Mouse (Mus musculus) kidney, embryonic 16.5 days (tissue): ENCODE results near the gene Zhx3. TPM values are rescaled to one million over a fixed set of nuclear protein-coding genes. Genes with fewer than 3 reads are reported as not detected.

Source experiments
- ATAC-seq: fragments of 200-750 bp; cut with Nextera tagmentation; 2 replicates; pipeline ENCODE4 v1.8.0; 2017; ENCODE audit warnings: moderate TSS enrichment; ENCODE audit not compliant: low FRiP score, low TSS enrichment
- H3K27ac ChIP-seq: fragments of 300-500 bp; sonication (generic); 2 replicates; pipeline ENCODE4 v1.5.1; 2014; ENCODE audit warnings: low read length
- H3K27me3 ChIP-seq: fragments of 300-500 bp; sonication (generic); 2 replicates; pipeline ENCODE4 v1.6.1; 2014; ENCODE audit warnings: low read length, control low read depth, mixed read lengths; ENCODE audit not compliant: insufficient read depth
- H3K36me3 ChIP-seq: fragments of 300-500 bp; sonication (generic); 2 replicates; pipeline ENCODE4 v1.6.1; 2014; ENCODE audit warnings: low read length, control low read depth, mixed read lengths; ENCODE audit not compliant: insufficient read depth
- H3K4me1 ChIP-seq: fragments of 300-500 bp; sonication (generic); 2 replicates; pipeline ENCODE4 v1.6.1; 2014; ENCODE audit warnings: low read length, control low read depth, mixed read lengths; ENCODE audit not compliant: insufficient read depth
- H3K4me2 ChIP-seq: fragments of 300-500 bp; sonication (generic); replicated peaks from 2 replicates; pipeline ENCODE4 v1.6.1; 2014; ENCODE audit warnings: low read depth, low read length
- H3K4me3 ChIP-seq: fragments of 300-500 bp; sonication (generic); 2 replicates; pipeline ENCODE4 v1.5.1; 2014; ENCODE audit warnings: mild to moderate bottlenecking, low read length
- H3K9ac ChIP-seq: fragments of 300-500 bp; sonication (generic); replicated peaks from 2 replicates; pipeline ENCODE4 v1.6.1; 2014; ENCODE audit warnings: low read length
- H3K9me3 ChIP-seq: fragments of 300-500 bp; sonication (generic); 2 replicates; pipeline ENCODE4 v1.6.1; 2016; ENCODE audit warnings: low read length, control low read depth
- WGBS: fragments of 180-500 bp; shearing (Covaris S2); extraction: QIAGEN DNeasy Blood & Tissue Kit; methylation state at CpG from one replicate; pipeline ENCODE4 v1.1.7; 2014; 5-methylcytosine and 5-hydroxymethylcytosine counted together
- polyA plus RNA-seq: library from polyadenylated mRNA; unstranded; fragments of >200 nt; fragmentation: Nextera tagmentation; extraction: Ambion mirVana; gene quantifications from 2 replicates; pipeline ENCODE4 v1.2.1, GENCODE M21; 2015

The Zhx3 gene
- polyA plus RNA-seq, 1 experiment from 2014 or later: 15.6 TPM

DNA sequence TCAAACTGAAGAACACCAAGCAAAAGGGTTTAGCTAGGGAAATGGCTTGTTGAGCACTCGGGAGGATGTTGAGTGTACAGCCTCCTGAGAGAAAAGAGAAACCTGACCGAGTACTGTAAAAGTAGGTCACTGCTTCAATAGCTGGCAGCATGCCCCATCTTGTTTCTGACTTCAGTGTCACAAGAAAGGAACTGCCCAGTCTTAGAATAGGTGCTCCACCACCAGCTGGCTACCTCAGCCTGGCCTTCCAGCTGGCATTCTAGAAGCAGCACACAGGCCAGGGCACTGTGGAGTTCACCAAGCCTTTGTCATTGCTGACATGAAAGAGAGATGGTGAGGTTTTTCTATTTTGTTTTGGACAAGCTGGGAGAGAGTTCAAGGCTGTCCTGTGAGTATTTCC is 75.8 kb downstream of the Zhx3 start:
- Histone ChIP-seq H3K9me3 (no peaks in the 10 kb centered on the region), H3K4me3 (no peak overlapping the region), H3K4me1 (no peaks in the 10 kb centered on the region), H3K4me2 (no peak overlapping the region), H3K27me3 (no peaks in the 10 kb centered on the region), H3K27ac (no peak overlapping the region), H3K9ac (no peak overlapping the region), H3K36me3 (no peaks in the 10 kb centered on the region)
- WGBS: 80% methylated on average over 2 of the region's 2 CpGs
- no peak for ATAC-seq

DNA sequence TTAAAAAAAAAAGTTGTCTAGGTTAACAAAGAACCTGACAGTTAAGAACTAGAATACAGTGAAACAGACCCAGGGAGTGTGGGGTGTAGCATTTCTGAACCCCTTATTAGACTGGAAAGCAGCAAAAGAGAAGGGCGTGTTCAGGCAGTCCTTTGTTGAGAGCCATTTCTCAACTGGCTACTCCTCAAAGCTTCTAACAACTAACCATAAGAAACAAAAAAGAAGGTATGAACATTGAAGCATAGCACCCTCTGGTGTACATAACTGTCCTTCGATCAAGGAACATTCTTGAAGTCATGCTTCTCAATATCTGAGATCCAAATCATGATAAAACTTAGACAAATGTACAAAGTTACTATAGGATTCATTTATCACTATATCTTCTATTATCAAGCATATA is 79.7 kb downstream of the Zhx3 start:
- H3K27ac ChIP-seq: no peak overlapping the region
- H3K9me3 ChIP-seq: no peaks in the 10 kb centered on the region
- H3K36me3 ChIP-seq: no peaks in the 10 kb centered on the region
- 68% methylated on average over 2 of the region's 2 CpGs for whole genome bisulfite sequencing
- no peak overlapping the region for H3K4me2 ChIP-seq
- H3K4me1 ChIP-seq: no peaks in the 10 kb centered on the region
- H3K9ac ChIP-seq: no peak overlapping the region
- no peaks in the 10 kb centered on the region for H3K27me3 ChIP-seq
- ATAC-seq: no peak
- no peak overlapping the region for H3K4me3 ChIP-seq

DNA sequence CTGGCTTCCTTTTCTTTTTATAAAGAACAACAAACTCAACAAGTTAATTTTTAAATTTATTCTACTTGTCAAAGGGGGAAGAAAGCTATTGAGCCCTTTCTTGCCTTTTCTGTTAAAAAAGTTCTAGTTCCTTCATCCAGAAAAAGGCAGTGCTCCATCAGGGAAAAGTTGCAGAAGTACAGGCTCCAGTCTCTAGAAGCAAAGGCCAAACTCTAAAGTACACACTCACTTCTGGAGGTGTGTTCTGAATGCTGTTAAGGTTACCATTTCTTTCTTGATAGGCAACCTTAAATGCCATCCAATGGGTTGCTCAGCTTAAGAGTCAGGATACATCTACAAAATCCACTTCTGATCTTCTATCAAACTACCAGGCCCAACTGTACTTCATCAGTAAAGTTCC is 83.1 kb downstream of the Zhx3 start:
- Histone ChIP-seq H3K36me3 (no peaks in the 10 kb centered on the region), H3K4me1 (no peaks in the 10 kb centered on the region), H3K9ac (no peak overlapping the region), H3K9me3 (no peaks in the 10 kb centered on the region), H3K4me2 (no peak overlapping the region), H3K27ac (no peak overlapping the region), H3K27me3 (no peaks in the 10 kb centered on the region), H3K4me3 (no peak overlapping the region)
- ATAC-seq: no peak

DNA sequence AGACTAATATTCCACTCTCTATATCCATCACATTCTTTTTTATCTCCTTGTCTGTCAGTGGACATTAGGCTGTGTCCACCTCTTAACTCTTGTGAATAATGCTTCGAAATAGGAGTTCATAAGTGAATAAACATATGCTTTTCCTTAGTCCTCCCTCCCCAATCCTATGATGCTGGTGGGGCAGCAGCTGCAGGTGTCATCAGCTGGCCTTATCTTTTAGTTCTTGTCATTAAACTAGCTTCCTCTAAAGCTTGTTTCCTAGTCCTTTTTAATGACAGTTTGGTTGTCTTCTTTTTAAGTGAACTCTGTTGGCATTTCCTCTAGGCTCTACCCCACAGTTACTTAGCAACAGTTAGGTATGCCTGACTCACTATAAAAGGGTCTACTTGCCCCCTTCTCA is 83.8 kb downstream of the Zhx3 start:
- no peaks in the 10 kb centered on the region for H3K9me3 ChIP-seq
- 79% methylated on average over 1 of the region's 1 CpGs for WGBS
- H3K27me3 ChIP-seq: no peaks in the 10 kb centered on the region
- no peak overlapping the region for H3K27ac ChIP-seq
- H3K36me3 ChIP-seq: no peaks in the 10 kb centered on the region
- ATAC-seq: no peak
- no peaks in the 10 kb centered on the region for H3K4me1 ChIP-seq
- H3K4me2 ChIP-seq: no peak overlapping the region
- H3K9ac ChIP-seq: no peak overlapping the region
- no peak overlapping the region for H3K4me3 ChIP-seq

DNA sequence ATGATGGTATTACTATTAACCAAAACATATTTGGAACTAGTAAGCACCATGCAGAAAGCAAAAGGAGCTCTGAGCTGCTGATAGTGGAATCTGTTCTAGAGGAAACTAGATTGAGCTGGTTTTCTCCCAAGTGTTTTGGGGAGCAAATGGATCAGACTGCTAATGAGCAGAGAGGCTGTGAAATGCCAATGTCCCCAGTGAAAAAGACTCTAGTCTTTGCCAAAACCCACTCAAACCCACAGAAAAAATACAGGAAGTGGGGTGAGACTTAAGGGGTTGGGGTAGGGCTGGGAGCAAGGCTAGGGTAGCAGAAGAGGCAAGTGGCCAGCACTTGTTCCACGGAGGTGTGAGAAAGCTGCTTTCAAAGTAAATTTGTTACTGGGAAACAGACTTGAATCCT is 86.5 kb downstream of the Zhx3 start:
- H3K9ac ChIP-seq: no peak overlapping the region

DNA sequence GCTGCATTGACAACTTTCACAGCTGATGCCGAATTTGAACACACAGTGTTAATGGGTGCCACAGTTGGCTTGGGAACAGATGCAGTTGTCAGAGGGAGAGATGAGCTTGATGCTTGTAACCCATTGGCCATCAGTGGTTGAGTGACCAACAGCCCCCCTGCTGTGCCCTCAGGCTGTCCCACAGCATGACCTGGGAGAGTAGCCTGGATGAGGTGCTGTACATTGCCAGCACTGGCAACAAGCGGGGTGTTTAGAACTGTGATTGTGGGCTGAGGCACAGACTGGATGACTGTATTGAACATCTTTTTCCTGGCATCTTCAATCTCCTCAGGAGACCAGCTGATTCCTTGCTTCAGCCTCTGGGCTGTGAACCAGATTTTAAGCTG is 92.0 kb downstream of the Zhx3 start:
- no peak for ATAC-seq
- Histone ChIP-seq H3K4me2 (no peak overlapping the region), H3K36me3 (peaks cover 22% of the 10 kb centered on the region), H3K9me3 (no peaks in the 10 kb centered on the region), H3K27ac (no peak overlapping the region), H3K27me3 (no peaks in the 10 kb centered on the region), H3K4me3 (no peak overlapping the region), H3K9ac (no peak overlapping the region), H3K4me1 (no peaks in the 10 kb centered on the region)
- WGBS: 85% methylated on average over 2 of the region's 2 CpGs

More for the DNA sequence above, 86.5 kb downstream of the Zhx3 start:
- Histone ChIP-seq H3K9me3 (no peaks in the 10 kb centered on the region), H3K4me3 (no peak overlapping the region), H3K27ac (no peak overlapping the region), H3K4me1 (no peaks in the 10 kb centered on the region), H3K27me3 (no peaks in the 10 kb centered on the region), H3K4me2 (no peak overlapping the region), H3K36me3 (0 out of 2 replicates have a peak, but pooled peaks cover 7% of the 10 kb centered on the region)
- ATAC-seq: no peak
- 68% methylated on average over 1 of the region's 1 CpGs for WGBS

DNA sequence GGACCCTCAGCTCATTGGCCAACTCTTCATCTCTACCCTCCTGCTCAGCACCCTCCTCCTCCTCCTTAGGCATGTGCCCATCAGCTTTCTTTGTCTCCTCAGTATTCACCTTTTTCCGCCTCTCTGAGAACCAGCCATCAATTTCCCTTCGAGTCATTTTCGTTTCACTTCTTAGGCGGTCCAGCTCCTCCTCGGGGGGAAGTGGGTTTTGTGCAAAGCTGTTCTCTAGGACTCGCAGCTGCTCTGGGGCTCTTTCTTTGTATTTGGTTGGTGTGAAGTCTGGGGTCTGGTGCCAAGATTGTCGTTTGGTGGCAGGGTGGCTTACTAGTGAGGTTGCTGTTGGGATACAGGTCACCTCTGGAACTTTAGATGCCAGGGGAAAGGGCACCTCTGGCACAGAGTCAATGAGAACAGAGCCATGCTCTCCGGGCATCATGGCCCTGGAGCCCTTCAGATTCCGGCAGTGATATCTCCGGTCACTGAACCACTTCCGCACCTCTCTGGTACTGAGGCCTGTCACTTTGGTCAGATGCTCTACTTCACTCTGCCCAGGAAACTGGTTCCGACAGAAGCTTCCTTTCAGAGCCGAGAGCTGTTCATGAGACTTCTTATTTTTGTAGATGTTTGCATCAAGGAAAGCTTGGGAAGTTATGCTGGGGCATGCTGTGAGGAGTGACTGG is 92.5 kb downstream of the Zhx3 start:
- no peak overlapping the region for H3K4me3 ChIP-seq
- no peaks in the 10 kb centered on the region for H3K9me3 ChIP-seq
- ATAC-seq: no peak
- no peak overlapping the region for H3K9ac ChIP-seq
- H3K4me1 ChIP-seq: no peaks in the 10 kb centered on the region
- WGBS: 92% methylated on average over 13 of the region's 13 CpGs
- no peak overlapping the region for H3K27ac ChIP-seq
- no peaks in the 10 kb centered on the region for H3K27me3 ChIP-seq
- H3K36me3 ChIP-seq: peaks cover 22% of the 10 kb centered on the region
- H3K4me2 ChIP-seq: no peak overlapping the region

DNA sequence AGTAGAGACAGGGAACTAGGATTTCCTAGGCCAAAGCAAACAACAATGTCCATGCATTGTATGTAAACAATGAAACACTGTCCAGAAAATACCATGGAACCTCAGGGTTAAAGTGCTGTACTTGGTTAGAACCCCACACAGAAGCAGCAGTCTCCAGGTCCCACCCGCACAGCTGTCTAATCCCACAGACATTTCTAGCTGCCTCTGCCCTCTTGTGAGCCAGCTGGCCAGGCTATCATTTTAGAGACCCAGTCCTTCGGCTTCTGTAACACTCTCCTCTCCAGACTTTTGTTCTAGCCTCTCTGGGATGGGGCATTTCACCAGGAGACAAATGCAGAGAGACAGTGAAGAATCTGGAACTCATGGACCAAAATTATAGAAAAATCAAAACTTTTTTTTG is 94.8 kb downstream of the Zhx3 start:
- H3K4me3 ChIP-seq: no peak overlapping the region
- H3K27ac ChIP-seq: no peak overlapping the region
- H3K9ac ChIP-seq: no peak overlapping the region
- no peak for ATAC-seq
- no peaks in the 10 kb centered on the region for H3K9me3 ChIP-seq
- H3K36me3 ChIP-seq: peaks cover 22% of the 10 kb centered on the region
- WGBS: 87% methylated on average over 2 of the region's 2 CpGs
- H3K4me2 ChIP-seq: no peak overlapping the region
- H3K27me3 ChIP-seq: no peaks in the 10 kb centered on the region
- H3K4me1 ChIP-seq: no peaks in the 10 kb centered on the region

DNA sequence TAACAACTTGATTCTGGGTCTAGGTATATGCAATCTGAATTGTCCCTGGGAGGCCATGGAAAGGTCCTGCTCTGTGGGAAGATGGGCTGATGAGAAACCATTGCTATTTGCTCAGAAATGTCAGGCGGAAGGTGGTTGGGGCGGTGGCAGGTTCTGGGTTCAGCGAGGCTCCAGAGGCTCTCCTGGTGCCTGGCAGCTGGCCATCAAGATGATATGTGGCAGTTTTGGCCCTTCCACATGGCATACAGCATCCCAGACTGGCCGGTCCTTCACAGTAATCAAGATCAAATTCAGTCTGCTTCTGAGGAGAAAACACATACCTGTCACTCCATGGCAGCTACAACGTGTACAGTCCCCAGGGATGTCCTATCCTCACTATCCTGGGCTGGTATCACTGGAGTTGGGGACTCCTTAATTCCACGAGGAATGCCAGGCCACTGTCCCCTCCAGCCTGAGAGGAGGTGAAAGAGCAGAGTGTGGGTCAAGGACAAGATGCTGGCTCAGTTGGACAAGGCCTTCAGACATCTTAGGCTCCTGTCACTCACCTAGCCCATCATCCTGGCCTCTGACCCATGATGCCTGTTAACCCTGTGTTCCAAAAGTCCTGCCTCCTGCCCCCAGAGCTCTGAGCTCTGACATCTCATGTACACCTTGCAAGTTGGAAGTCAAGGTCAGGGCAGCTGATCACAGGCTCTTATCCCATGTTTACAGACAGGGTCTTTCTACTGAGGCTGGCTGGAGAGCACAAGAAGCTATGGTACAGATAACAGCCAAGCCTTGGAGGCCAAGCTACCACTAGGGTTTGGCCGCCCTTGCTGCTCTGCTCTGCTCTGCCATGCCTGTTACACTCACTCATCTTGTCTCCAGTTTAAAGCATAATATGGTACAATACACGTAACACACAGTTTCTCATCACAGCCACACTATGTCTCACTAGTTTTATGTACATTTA is 101.2 kb downstream of the Zhx3 start:
- no peak overlapping the region for H3K4me3 ChIP-seq
- peaks cover 6% of the 10 kb centered on the region; the same call in 1 of the 2 replicates for H3K36me3 ChIP-seq
- no peak overlapping the region for H3K4me2 ChIP-seq
- H3K4me1 ChIP-seq: no peaks in the 10 kb centered on the region
- no peak overlapping the region for H3K27ac ChIP-seq
- 82% methylated on average over 8 of the region's 8 CpGs for WGBS
- no peaks in the 10 kb centered on the region for H3K9me3 ChIP-seq
- H3K9ac ChIP-seq: no peak overlapping the region
- no peaks in the 10 kb centered on the region for H3K27me3 ChIP-seq
- ATAC-seq: no peak

DNA sequence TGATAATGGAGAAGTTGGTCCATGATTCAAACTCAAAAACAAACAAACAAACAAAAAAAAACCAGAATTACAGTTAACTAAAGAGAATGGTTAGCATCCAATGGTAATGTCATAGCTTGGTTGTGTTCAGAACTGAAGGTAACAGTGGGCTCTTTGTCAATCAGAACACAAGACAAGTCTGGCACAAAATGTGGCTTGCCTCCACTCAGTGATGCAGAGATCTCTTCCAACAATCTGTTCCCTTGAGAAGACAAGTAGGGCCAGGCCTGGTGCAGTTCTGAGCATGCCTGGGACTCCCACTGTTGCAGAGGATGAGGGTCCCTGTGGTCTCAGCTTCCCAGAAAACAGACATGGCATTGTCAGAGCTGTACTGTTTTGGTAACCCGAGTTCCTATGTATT is 101.9 kb downstream of the Zhx3 start:
- H3K36me3 ChIP-seq: peaks cover 6% of the 10 kb centered on the region; the same call in 1 of the 2 replicates
- H3K4me2 ChIP-seq: no peak overlapping the region
- no peak overlapping the region for H3K9ac ChIP-seq
- no peaks in the 10 kb centered on the region for H3K27me3 ChIP-seq
- ATAC-seq: no peak
- no peak overlapping the region for H3K4me3 ChIP-seq
- H3K4me1 ChIP-seq: no peaks in the 10 kb centered on the region
- H3K9me3 ChIP-seq: no peaks in the 10 kb centered on the region
- H3K27ac ChIP-seq: no peak overlapping the region
- WGBS: 90% methylated on average over 1 of the region's 1 CpGs
